Comparison of ENCODE assay signal across 9 mouse cellular contexts in genomic region chr4:43875919-43876411, GRCm38 (mm10). TPM values are rescaled to one million over a fixed set of nuclear protein-coding genes. Genes with fewer than 3 reads are reported as not detected.
DNase-seq lines count a peak whose midpoint lies in the region; ATAC-seq lines count a peak whose summit lies in the region.
"Had no signal": no experiment of that assay in that cellular context is flagged by ENCODE, and none has a peak within 500 bp of the region (broad histone marks: within the 10 kb centered on the region; RNA-seq: fewer than 3 reads in every experiment).

No protein-coding gene starts in this region.

- peak; percentile 76 for ATAC-seq in hindbrain, embryonic 12.5 days (ENCODE audit: low FRiP score)

- H3K27ac ChIP-seq in forebrain, embryonic 10.5 days: peak overlapping the region; percentile 98
- H3K27ac ChIP-seq in hindbrain, embryonic 12.5 days: peak overlapping the region; percentile 81

- DNase-seq in layer of hippocampus, adult 11-12 months (ENCODE audit: low spot score): peak; percentile 6
- DNase-seq in layer of hippocampus, adult 9-10 months (ENCODE audit: low spot score): no peak
- peak; percentile 27 for DNase-seq in adrenal gland, postnatal 10 days
- DNase-seq in forebrain, embryonic 10.5 days (ENCODE audit: extremely low spot score, low spot score): no peak
- DNase-seq in liver: peak; percentile 8
- peak; percentile 2 to 8 for DNase-seq in natural killer cell, adult 2 months (ENCODE audit: low spot score in 2 of 2)
- no peak for DNase-seq in ovary, postnatal 36 days (ENCODE audit: low spot score)

- peaks cover 38% of the 10 kb centered on the region for H3K4me1 ChIP-seq in forebrain, embryonic 10.5 days
- H3K4me1 ChIP-seq in hindbrain, embryonic 12.5 days: peaks cover 24% of the 10 kb centered on the region

- H3K9me3 ChIP-seq in forebrain, embryonic 10.5 days: peaks cover 7% of the 10 kb centered on the region
- H3K9me3 ChIP-seq in hindbrain, embryonic 12.5 days (replicated peaks): 0 out of 2 replicates have a peak, but pooled peaks cover 3% of the 10 kb centered on the region

- peak overlapping the region; percentile 68 for H3K4me2 ChIP-seq in hindbrain, embryonic 12.5 days (replicated peaks)

- no peaks in the 10 kb centered on the region for H3K36me3 ChIP-seq in forebrain, embryonic 10.5 days (replicated peaks)
- no peaks in the 10 kb centered on the region for H3K36me3 ChIP-seq in hindbrain, embryonic 12.5 days

- 0 out of 2 replicates have a peak, but pooled peaks cover 6% of the 10 kb centered on the region for H3K27me3 ChIP-seq in forebrain, embryonic 10.5 days (ENCODE audit: poor library complexity, severe bottlenecking)
- H3K27me3 ChIP-seq in hindbrain, embryonic 12.5 days: no peaks in the 10 kb centered on the region

- 0% methylated on average over 20 of the region's 20 CpGs for WGBS in forebrain, embryonic 10.5 days
- 1% methylated on average over 20 of the region's 20 CpGs for WGBS in hindbrain, embryonic 12.5 days

- H3K4me3 ChIP-seq in forebrain, embryonic 10.5 days: peak overlapping the region; percentile 91
- peak overlapping the region; percentile 85 for H3K4me3 ChIP-seq in hindbrain, embryonic 12.5 days

- peak overlapping the region; percentile 84 for H3K9ac ChIP-seq in hindbrain, embryonic 12.5 days

RNA-seq across cellular contexts. Expression of gene Reck, which starts 0.6 kb away (rescaled TPM):
- 10 to 100 TPM; 17.1 to 18.1 TPM for total RNA-seq in adrenal gland, postnatal 10 days (2021)
- 9.4 and 11.2 TPM in 2 replicates for polyA plus RNA-seq in forebrain, embryonic 10.5 days (2016; fragmentation: Nextera tagmentation; extraction: Ambion mirVana)
- polyA plus RNA-seq in hindbrain, embryonic 12.5 days (2016; fragmentation: Nextera tagmentation; extraction: Ambion mirVana): 20.1 and 21.9 TPM in 2 replicates

RNA-seq across cellular contexts. Expression of gene Olfr155, which starts 24.6 kb away (rescaled TPM):
- not detected for total RNA-seq in adrenal gland, postnatal 10 days (2021)
- not detected in 2 replicates for polyA plus RNA-seq in forebrain, embryonic 10.5 days (2016; fragmentation: Nextera tagmentation; extraction: Ambion mirVana)
- not detected in 2 replicates for polyA plus RNA-seq in hindbrain, embryonic 12.5 days (2016; fragmentation: Nextera tagmentation; extraction: Ambion mirVana)
- total RNA-seq: left cerebral cortex, postnatal 14 days had no signal

RNA-seq across cellular contexts. Expression of gene Olfr157, which starts 36.0 kb away (rescaled TPM):
- total RNA-seq in adrenal gland, postnatal 10 days (2021): not detected
- not detected in 2 replicates for polyA plus RNA-seq in forebrain, embryonic 10.5 days (2016; fragmentation: Nextera tagmentation; extraction: Ambion mirVana)
- not detected in 2 replicates for polyA plus RNA-seq in hindbrain, embryonic 12.5 days (2016; fragmentation: Nextera tagmentation; extraction: Ambion mirVana)
- total RNA-seq: left cerebral cortex, postnatal 14 days had no signal

RNA-seq across cellular contexts. Expression of gene Olfr156, which starts 52.3 kb away (rescaled TPM):
- total RNA-seq in adrenal gland, postnatal 10 days (2021): not detected
- polyA plus RNA-seq in forebrain, embryonic 10.5 days (2016; fragmentation: Nextera tagmentation; extraction: Ambion mirVana): not detected in 2 replicates
- not detected in 2 replicates for polyA plus RNA-seq in hindbrain, embryonic 12.5 days (2016; fragmentation: Nextera tagmentation; extraction: Ambion mirVana)
- total RNA-seq: left cerebral cortex, postnatal 14 days had no signal

Comparison
In these comparisons a context has a peak if more than half of its experiments do, and no peak if none do; other contexts are left out.
1. DNase-seq: peak in layer of hippocampus, adult 11-12 months (single experiment), adrenal gland, postnatal 10 days (single experiment), liver (single experiment) and natural killer cell, adult 2 months (2 of 2); none in layer of hippocampus, adult 9-10 months (single experiment), forebrain, embryonic 10.5 days (single experiment) and ovary, postnatal 36 days (single experiment).